Mouse (Mus musculus) lung, postnatal 25 days (tissue): Measurements from ENCODE around the gene Per2.

Experiments
- DNase-seq: peaks from one replicate; pipeline ENCODE4 v3.0.0; 2022; ENCODE audit warnings: low spot score

Gene Per2

DNA sequence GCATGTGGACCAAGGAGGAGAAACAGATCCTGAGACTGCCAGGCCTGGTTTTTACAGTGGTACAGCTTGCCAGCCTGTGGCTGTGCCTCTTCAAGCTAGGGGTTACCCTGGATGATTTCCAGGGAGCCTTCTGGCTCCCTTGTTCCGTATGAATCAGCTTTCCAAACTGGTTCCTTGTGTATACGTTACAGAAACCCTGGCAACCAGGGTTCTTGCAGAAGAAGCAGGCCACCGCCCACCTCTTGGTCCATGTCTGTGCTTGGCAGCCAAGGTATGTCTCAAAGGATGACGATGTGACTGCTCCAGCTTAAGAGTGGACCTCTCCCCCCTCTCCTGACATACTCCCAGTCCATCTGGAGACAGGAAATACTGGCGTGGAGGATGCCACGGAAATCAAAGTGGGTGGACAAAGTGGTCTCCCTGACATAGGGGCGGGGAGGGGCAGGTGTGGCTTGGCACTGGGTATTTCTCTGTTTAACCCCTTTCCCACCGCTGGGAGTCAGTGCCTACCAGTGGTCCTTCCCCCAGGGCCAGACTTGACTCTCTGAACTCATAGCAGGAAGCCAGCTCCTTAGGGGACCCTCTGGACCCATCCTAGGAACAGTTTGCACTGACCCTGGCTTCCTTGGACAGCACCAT is 782 bp downstream of the Per2 start:
- DNase-seq = peak; percentile 92

DNA sequence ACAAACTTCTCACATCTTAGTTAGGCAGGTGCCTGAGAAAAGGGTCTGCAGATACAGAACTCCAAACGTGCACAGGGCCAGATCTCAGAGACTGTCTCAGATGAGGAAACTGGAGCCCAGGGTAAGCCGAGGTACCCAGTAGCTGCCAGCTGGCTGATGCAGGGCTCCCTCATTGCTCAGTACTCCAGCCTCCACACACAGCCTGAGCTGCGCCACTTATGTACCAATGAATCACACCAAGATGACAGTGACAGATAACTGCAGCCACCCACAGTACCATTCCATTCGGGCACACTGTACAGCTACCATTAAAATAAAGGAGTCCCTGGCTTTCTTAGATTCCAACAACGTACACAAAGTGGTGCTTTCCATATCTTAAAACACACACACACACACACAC is 1.4 kb downstream of the Per2 start:
- no peak for DNase-seq

DNA sequence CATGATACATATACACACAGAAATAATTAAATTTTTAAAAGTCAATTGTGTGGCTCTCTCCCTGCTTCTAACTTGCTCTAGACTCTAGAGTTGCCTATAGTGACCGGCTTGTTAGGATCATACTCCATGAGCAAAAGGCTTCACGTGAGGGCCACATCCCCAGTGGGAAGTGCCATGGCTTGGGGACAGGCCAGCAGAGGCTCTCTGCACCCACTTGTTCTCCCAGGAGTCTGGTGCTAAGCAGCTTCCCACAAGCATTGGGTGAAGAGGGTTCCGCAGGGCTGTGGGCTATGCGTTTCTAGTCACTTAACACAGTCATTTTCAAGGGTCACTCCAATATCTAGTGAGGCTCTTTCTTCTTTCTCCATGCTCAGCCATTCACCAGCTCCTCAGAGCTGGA is 2.0 kb downstream of the Per2 start:
- peak; percentile 64 for DNase-seq

DNA sequence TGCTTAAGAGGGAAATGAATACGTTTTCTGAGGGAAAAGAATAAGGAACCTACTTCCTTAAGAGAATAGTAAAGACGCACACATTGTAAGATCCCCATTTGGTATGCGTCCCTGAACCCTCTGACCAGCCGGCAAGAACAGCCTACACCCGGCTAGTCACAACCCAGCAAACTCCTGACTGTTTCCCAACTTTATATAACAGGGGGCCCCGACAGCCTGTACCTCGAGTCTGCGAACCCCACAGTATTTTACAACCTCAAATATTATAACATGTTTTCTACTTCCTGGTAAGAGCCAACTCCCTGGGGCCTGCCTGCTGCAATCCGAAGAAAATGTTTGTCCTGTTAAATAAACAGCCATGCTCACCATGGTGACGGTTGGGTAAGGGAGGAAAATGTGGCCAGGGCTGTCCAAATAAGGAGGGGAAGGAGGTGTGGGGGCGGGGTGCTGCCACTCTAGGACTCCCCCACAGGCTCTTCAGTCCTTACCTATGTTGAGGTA is 2.8 kb downstream of the Per2 start:
- peak; percentile 93 for DNase-seq

DNA sequence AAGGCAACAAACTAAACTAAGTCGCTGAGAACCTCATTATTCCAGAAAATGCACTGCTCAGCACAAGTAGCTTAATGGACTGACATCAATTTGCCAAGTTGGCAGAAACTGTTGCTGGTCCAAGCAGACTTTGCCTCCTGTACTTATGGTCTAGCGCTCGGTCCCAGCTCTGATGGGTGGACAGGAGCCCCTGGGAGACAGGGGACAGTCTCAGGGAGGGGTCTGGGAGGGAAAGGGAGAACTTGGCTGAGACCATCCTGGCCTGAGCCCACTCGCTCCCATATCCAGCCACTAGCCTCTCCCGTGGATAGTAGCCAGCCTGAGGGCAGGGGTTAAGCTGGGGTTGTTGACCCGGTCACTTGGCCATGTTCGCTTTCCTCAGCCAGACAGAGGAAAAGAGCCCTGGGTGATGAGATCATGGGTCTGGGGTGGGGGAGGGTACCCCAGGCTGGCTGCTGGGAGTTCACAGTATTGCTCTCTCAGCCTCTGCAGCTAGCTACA is 3.4 kb downstream of the Per2 start:
- peak; percentile 73 for DNase-seq

DNA sequence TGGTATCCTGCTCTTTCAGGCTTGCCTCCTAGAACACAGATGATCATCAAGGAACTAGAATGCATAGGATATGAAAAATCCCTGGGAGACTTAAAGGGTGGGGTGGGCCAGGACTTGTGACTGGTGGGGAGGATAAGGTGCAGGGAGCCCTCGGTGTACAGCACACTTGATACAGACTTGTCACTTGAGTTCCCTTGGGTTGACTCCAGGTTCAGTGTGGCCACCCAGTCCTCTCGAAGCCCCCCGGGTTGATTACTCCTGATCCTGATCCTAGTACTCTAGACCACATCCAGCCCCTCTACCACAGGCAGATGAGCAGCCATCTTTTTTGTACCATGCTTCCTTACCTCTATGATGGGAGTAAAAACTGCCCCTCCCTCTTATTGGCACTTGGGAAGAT is 4.2 kb downstream of the Per2 start:
- no peak for DNase-seq

DNA sequence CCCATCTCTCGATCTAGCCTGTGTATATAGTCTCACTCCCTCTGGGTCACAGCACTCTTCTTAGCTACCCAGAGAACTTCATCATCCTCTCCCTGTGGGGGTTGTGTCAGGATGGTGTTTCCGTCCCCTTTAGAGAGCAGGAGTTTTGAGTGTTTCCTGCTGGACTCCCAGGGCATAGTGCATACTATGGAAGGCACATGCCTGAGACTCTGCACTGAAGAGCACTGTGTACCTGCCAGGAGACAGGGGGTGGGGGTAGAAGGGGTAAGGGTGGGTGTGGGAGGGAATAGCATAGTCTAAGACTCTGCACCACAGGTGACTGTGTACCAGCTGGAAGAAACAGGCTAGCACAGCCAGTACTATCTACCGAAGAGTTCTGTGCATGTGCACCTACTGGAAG is 4.8 kb downstream of the Per2 start:
- no peak for DNase-seq

DNA sequence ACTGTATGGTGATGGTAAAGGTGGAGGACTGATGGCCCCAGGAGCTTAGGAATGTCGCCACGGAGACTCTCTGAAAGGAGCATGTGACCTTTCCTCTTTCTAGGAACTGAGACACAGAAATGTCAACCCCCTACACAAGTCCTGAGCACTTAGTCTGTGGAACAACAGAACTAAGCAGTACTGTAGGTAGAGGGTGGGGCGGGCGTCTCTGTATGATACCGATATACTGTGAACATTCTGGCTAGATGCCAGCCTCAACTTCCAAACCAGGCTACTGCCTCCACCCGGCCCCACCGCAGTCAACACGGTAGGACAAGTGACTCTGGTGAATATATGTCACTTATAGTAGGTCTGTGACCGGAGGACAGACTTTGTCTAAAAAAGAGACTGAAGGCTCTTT is 5.2 kb downstream of the Per2 start:
- no peak for DNase-seq

DNA sequence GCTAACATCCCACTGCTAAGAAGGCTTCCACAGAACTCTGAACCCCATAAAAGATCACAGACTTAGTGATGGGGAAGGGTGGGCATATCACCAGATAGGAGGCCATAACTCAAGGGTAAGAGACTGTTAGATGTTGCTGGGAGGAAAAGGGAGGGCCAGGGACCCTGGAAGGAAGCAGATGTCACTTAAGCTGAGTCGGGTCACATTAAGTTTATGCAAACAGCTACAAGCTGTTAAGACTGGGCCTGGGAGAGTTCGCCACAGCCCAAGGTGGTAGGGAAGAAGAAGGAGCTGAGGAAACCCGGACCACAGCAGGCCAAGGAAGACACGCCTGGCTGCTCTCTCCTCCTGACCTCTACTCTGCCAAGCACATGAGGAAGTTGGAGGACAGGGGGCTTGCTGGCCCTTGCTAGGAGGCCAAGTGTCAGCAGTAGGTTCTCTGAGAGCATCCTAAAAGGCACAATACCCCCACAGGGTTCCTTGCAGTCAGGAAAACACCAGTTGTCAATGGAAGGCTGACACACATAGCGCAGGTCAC is 7.5 kb downstream of the Per2 start:
- no peak for DNase-seq

DNA sequence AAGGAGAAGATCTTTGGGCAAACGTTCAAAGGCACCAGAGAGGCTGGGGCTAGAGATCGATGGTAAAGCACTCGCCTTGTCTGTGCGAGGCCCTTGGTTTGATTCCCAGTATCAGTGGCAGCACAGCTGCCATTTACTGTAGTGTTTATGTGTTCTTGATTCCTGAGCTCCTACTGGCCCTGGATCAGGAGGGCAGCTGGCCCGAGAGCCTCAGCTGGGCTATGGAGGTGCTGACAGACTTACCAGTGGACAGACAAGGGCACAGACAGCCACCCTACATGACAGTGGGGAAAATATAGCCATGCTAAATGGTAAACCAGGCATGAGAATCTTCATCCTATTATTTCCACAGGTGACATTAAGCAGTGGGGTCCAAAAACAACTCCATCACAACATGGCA is 8.3 kb downstream of the Per2 start:
- DNase-seq = no peak

DNA sequence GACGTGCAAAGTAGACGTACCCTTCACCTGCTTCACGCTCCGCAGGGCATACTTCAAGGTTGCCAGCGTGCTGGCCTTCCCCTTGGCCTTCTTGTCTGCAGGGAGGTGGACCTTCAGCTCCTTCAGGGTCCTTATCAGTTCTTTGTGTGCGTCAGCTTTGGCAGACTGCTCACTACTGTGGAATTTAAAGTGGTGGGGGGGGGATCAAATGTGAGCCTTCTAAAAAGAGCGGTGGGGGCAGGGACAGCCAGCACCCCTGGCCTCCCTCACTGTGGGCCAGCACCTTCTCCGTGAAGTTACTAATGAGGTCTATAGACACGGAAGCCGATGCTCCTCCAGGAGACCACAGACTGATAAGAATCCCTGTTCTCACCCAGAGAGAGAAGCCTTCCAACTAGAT is 10.4 kb downstream of the Per2 start:
- peak; percentile 80 for DNase-seq

DNA sequence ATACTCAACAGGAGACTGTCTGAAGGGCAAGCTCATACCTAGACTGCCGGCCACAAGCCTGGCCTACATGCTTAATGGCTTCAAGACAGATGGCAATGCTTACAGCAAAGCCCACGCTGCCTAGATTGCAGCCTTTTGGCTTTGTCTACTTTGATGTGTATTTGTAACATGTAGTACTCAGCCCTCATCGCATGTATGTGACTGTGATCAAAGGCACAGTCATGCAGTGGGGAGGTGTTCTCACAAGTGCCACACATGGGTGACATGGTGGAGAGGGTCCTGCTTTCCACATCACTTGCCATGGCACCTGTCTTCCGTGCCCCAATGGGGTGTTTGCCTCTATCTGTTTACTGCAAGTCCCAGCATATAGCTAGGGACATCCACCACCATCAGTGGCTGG is 12.6 kb downstream of the Per2 start:
- DNase-seq = no peak

DNA sequence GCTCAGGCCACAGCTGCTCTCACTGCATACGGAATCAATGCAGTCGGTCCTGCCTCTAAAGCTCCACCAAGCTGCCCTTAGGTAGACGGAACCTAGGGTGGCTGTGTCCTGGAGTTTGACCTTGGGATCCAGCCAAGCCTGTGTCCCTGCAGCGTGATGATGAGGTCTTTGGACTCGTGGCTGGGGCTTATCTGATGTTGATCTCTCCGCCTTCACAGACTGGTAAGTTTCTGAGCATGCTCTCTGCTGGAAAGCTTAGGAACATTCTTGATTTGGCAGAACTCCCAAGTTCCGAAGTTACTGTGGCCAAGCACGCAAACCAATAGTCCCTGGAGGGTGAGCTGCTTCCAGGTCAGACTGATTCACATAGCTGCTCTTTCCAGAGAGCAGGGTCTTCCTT is 13.1 kb downstream of the Per2 start:
- peak; percentile 87 for DNase-seq

DNA sequence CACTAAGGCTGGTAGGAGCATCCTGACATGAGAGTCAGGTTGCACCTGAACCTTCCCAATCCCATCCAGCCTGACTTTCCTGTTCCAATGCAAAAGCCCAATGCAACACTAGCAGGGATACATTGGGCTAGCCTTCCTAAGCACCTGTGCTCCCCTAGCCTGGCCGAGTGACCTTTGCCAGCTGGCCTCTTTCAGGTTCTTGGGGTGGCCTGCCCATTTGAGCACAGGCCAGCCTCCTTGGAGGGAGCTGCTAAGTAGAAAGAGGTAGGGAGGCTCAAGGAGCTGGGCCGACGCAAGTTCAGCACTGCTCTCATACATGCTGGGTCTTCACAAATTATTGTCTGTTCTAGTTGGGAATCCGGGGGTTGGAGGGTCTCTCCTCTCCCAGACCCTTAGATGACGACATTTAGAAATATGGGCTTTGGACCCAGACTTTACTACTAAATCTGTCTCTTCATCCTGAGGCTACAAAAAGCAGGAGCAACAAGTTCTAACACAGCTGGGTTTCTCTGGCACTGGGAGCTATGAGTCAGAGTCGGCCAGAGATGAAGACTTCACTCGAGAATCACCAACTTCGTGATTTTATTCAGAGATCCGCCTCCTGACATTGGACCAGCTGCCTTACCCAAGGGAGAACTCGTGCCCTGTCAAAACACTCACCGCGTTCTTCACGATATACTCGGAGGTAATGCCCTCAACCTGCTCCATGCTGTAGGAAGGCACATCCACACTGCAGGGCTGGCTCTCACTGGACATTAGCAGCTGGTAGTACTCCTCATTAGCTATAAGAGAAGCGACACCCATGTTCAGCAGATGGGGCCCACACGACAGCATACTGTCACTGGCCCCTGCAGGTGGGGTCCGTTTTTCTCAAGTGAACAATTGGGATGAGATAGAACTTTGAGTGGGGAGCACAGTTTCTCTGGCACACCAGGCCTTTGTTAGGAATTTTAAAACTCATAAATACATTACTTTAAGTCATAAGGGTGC is 14.0 kb downstream of the Per2 start:
- DNase-seq = no peak

DNA sequence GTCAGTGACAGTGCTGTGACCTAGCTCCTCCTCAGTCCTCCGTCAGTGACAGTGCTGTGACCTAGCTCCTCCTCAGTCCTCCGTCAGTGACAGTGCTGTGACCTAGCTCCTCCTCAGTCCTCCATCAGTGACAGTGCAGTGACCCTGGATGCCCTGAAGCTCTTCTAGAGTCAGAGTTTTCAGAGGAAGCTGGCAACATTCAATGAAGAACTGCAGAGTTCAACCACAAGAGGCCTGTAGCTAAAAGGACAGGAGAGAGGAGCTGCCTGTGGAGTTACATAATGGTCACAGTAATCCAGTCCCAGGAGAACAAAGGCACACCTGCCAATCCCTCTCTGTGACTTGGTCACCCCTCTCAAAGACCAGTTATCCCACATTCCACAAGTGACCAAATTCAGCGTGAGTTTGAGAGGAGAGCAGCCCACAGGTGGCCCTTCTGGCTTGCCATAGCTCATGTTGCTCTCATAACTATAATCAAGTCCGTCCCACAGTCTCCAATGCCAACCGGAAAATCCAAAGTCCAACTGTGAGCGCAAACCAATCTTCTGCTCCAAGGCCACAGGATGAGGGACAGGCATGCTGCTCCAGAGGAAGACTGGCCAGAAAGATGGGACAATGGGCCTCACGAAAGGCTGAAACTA is 16.7 kb downstream of the Per2 start:
- DNase-seq = peak; percentile 88

DNA sequence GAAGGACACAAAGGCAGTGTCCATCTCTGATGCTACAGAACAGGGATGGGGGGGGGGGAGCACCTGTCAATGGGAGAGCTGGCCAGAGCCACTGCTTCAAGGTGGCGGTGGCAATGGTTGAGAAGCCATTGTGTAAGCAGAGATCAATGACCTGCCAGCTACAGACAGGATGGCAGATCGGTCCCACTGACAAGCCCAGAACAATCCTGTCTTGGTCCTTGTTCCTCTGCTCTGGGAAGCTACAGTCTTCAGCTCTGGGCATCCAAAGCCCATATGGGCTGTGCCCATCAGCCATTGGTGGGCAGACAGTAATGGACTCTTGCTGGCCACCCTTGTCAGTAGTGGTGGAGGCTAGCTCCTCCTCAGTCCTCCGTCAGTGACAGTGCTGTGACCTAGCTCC is 17.3 kb downstream of the Per2 start:
- no peak for DNase-seq

DNA sequence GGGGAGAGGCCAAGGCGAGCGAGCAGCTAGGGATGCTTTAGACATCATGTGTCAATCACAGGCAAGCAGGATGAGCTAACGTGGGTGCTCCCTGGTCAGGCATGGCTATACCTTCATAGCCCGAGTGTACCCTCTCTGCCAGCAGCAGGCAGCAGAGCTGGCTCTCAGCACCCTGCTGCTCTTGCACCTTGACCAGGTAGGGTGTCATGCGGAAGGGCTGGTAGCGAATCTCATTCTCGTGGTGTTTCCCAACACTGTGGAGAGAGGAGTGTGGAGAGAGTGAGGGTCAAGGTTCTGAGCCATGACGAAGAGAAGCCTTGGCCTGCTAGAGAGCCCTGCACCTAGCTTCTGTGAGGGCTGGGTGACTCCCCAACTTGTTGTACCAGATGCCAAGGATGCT is 19.3 kb downstream of the Per2 start:
- DNase-seq = no peak

DNA sequence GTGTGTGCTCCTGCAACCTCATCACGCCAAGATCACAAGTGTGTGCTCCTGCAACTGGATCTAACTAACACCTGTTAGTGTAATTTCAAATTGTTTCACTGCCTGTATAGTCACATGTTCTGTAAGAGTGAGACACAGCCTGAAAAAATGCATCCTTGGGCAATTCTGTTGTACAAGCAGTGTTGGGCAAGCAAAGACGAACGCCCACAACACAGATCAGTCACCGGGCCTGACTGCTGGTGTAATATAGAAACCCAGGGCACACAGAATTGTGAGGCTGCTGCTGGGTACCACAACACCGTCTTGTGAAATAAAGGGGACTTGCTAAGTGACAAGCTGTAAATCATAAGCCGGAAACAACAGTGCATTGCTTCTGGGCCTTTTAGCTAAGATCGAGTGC is 21.6 kb downstream of the Per2 start:
- peak; percentile 70 for DNase-seq

DNA sequence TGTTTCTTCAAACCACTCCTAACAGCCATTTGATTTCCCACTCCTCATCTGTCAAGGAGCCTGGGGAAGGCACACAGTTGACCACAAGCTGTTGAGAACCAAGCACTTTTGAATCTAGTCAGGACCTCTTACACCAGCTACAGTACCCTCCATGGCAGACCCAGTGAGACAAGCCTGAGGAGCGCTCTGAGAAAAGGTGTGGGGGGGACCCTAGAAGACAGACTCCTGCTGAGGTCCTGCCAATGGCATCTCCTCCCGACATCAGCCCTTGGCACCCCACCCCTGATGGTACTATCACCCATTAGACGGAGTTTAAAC is 22.1 kb downstream of the Per2 start:
- no peak for DNase-seq

DNA sequence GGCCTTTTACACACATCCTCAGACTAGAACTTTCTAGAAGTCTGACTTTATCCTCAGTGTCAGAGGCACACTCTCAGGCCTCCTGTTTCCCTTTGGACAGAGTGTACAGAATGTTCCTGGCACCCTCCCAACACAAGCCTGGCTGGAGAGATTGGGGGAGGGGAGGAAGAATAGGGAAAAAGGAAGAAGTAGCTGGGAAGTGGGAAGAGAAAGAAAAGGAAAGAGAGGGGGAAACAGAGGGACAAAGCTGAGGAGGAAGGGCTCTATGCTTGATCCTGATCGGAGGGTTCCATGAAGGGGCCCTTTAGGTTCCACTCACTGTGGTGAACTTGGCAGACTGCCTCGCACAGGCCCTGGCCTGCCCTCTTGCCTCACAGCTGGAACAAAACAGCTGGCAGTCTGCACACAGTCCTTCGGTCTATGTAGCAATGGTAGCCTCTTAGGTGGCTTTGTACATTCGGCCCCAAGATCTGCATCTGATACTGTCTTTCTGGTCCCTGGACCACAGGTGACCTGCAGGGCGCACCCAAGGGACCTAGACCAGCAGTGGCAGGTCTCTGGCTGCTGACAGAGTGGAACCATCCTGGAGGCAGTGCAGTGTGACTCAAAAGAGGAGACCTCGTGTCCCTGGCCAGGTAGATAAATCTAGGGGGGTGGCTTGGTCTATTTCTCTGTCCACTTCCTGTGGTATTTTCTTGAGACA is 22.6 kb downstream of the Per2 start:
- peak; percentile 95 for DNase-seq

DNA sequence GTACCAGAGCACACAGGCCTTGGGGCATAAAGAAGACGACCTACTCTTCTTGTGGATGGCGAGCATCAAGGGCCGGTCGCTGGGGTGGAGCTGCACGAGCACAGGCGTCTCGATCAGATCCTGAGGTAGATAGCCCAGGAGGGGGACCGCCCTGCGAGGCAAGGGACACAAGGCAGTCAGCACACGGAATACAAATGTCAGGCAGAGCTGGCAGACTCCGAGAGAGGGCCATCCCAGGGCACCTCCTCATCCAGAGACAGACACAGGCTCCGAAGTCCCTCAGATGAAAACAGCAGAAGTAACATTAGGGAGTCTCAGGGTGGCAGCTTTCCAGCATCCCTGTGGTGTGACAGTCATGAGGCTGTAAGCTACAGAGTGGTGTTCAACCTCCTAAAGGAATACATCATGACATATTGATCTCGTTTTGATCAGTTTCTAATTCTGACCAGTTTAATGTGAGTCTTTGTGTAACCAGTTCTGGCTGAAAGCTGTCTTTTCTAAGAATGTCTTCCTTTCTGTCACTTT is 23.5 kb downstream of the Per2 start:
- DNase-seq = no peak

DNA sequence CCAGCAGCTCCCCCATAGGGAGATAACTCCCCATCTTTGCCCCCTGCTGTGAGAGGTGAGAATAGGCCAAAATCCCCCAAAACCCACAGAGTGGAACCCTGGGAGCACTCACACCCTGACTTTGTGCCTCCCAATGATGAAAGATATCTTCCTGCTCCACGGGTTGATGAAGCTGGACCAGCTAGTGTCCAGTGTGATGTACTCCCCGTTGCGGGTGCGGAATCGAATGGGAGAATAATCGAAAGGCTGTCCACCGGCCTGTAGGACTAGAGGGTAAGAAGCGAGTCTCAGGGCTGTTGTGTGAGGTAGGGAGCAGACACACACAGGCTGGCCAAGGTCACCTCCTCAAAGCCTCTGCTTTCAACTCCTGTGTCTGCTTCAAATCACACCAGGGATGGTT is 24.2 kb downstream of the Per2 start:
- no peak for DNase-seq
